Mouse (Mus musculus): ENCODE measurements around the gene Kcnj3. TPM values are rescaled to one million over a fixed set of nuclear protein-coding genes. Genes with fewer than 3 reads are reported as not detected.

The Kcnj3 gene
- polyA plus RNA-seq, 1 experiment from 2014 or later = 0.15 TPM

DNA sequence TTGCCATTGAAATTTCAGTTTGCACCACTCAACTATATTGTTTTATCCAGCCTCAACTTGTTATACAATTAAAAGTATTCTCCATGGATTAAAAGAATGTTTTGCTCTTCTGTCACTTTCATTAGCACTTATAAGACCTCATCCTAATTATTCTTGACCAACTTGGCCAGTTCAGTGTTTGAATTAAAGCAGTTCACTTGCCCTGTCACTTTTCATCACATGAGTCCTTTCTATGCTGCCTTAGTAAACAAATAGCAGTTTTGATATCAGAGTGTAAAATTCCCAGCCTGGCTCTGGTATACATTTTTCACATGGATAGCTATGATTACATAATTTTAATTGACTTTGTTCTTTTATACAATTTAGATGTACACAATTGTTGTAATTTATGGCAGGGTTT is 3.4 kb downstream of the Kcnj3 start:
- Histone ChIP-seq H3K9me3 (ENCODE audit: control insufficient read depth, low read length) (no peaks in the 10 kb centered on the region), H3K27ac (ENCODE audit: low read depth, low read length) (no peak overlapping the region), H3K9ac (ENCODE audit: low read length) (no peak overlapping the region), H3K4me2 (ENCODE audit: low read depth, low read length, severe bottlenecking) (no peak overlapping the region), H3K27me3 (ENCODE audit: control insufficient read depth, insufficient read depth, low read length) (peaks cover 17% of the 10 kb centered on the region), H3K4me1 (replicated peaks; ENCODE audit: control insufficient read depth, insufficient read depth, low read length) (peaks cover 4% of the 10 kb centered on the region; the same call in 1 of the 2 replicates), H3K36me3 (ENCODE audit: control insufficient read depth, insufficient read depth, low read length) (no peaks in the 10 kb centered on the region), H3K4me3 (ENCODE audit: low read depth, low read length) (no peak overlapping the region)
- DNase-seq (ENCODE audit: low spot score) (no peak), ATAC-seq (replicated peaks; ENCODE audit: low FRiP score) (no peak)

DNA sequence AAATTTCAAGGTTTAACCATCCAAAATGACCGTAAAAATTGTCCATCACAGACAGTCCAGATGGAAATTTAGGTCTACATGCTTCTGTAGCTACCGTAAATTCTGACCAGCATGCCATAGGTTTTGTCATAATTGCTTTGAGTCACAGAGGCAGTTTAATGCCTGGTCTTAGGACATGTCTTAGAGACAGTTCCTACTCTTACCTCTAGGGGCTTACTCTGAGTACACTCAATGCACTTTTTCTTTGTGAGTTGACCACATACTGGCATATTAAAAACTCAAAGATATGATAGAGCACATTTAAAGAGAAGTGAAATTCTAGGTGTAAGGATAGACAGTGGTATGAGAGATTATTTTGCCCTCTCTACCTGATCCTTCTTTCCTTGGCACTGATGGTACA is 6.2 kb downstream of the Kcnj3 start:
- 82% methylated on average over 2 of the region's 2 CpGs for WGBS
- Histone ChIP-seq H3K9ac (ENCODE audit: low read length) (no peak overlapping the region), H3K4me3 (ENCODE audit: low read depth, low read length) (no peak overlapping the region)

DNA sequence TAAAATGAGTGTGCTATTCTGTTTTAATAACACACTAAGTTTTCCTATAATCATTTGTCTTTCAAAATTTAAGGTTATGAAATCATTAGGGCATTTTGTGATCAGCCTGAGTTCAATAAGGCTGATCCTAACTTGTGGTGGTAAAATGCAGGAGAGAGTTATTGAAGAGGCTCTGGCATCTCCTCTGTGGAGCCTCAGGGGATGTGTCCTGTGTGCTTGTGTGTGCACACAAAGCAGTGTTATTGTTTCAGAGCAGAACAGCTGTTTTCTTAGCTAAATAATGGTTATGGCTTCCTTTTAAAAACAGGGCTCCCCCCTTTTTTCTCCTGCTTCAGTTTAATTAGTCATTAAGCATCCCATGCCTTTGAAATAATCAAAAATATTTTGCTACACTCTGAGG is 11.5 kb downstream of the Kcnj3 start:
- no peak for DNase-seq (ENCODE audit: low spot score)
- Histone ChIP-seq H3K4me1 (replicated peaks; ENCODE audit: control insufficient read depth, insufficient read depth, low read length) (no peaks in the 10 kb centered on the region), H3K9me3 (ENCODE audit: control insufficient read depth, low read length) (no peaks in the 10 kb centered on the region), H3K36me3 (ENCODE audit: control insufficient read depth, insufficient read depth, low read length) (no peaks in the 10 kb centered on the region), H3K27me3 (ENCODE audit: control insufficient read depth, insufficient read depth, low read length) (no peaks in the 10 kb centered on the region), H3K4me2 (ENCODE audit: low read depth, low read length, severe bottlenecking) (no peak overlapping the region), H3K4me3 (ENCODE audit: low read depth, low read length) (no peak overlapping the region), H3K9ac (ENCODE audit: low read length) (no peak overlapping the region), H3K27ac (ENCODE audit: low read depth, low read length) (no peak overlapping the region)
- no peak for ATAC-seq (replicated peaks; ENCODE audit: low FRiP score)

More for the DNA sequence above, 6.2 kb downstream of the Kcnj3 start:
- no peak overlapping the region for H3K4me2 ChIP-seq (ENCODE audit: low read depth, low read length, severe bottlenecking)
- no peak overlapping the region for H3K27ac ChIP-seq (ENCODE audit: low read depth, low read length)
- H3K9me3 ChIP-seq (ENCODE audit: control insufficient read depth, low read length) = no peaks in the 10 kb centered on the region
- no peaks in the 10 kb centered on the region for H3K4me1 ChIP-seq (replicated peaks; ENCODE audit: control insufficient read depth, insufficient read depth, low read length)
- no peak for DNase-seq (ENCODE audit: low spot score)
- H3K27me3 ChIP-seq (ENCODE audit: control insufficient read depth, insufficient read depth, low read length) = peaks cover 10% of the 10 kb centered on the region; the same call in 1 of the 2 replicates
- H3K36me3 ChIP-seq (ENCODE audit: control insufficient read depth, insufficient read depth, low read length) = no peaks in the 10 kb centered on the region
- ATAC-seq (replicated peaks; ENCODE audit: low FRiP score) = no peak

DNA sequence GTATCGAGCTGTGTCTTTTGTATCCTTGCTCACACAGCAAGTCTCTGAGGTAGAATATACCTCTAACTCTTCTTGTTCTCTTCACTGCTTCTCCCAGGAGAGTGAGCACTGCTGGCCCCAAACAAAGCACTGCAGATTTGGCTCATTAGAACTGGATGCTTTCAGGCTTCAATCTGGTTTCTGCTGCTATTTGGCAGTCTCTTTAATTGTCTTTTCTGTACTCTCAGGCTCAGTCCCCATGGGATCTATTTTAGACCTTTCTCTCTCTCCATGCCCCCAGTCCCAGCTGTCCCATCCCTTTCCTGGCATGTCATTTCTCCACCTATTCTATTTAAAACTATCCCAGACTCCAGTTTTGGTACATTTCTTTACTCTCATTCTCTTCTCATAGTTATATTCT is 15.0 kb downstream of the Kcnj3 start:
- no peak for DNase-seq (ENCODE audit: low spot score)
- 56% methylated on average over 1 of the region's 1 CpGs for WGBS
- Histone ChIP-seq H3K4me1 (replicated peaks; ENCODE audit: control insufficient read depth, insufficient read depth, low read length) (no peaks in the 10 kb centered on the region), H3K36me3 (ENCODE audit: control insufficient read depth, insufficient read depth, low read length) (no peaks in the 10 kb centered on the region), H3K4me2 (ENCODE audit: low read depth, low read length, severe bottlenecking) (no peak overlapping the region), H3K9me3 (ENCODE audit: control insufficient read depth, low read length) (no peaks in the 10 kb centered on the region), H3K27me3 (ENCODE audit: control insufficient read depth, insufficient read depth, low read length) (no peaks in the 10 kb centered on the region), H3K4me3 (ENCODE audit: low read depth, low read length) (no peak overlapping the region), H3K27ac (ENCODE audit: low read depth, low read length) (no peak overlapping the region), H3K9ac (ENCODE audit: low read length) (no peak overlapping the region)
- ATAC-seq (replicated peaks; ENCODE audit: low FRiP score) = no peak

DNA sequence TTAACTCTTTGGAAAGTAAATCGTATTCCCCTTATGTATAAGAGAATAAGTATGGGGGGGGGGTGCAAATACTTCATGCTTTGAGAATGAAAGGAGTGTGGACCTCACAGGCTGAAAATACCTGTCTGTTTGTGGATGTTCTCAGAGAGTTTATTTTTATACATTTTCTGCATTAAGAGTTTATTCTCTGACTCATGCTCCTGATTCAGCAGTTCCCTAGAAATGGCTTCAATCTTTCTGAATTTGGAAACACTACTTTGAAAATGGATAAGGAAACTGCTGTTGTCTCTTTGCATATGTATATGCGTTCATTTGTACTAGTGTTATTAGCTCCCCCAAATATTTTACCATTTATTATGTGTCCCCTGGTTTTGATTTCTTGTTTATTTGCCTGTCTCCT is 23.4 kb downstream of the Kcnj3 start:
- H3K4me1 ChIP-seq (replicated peaks; ENCODE audit: control insufficient read depth, insufficient read depth, low read length) = no peaks in the 10 kb centered on the region
- H3K36me3 ChIP-seq (ENCODE audit: control insufficient read depth, insufficient read depth, low read length) = no peaks in the 10 kb centered on the region
- DNase-seq (ENCODE audit: low spot score) = no peak
- no peaks in the 10 kb centered on the region for H3K27me3 ChIP-seq (ENCODE audit: control insufficient read depth, insufficient read depth, low read length)
- H3K9me3 ChIP-seq (ENCODE audit: control insufficient read depth, low read length) = no peaks in the 10 kb centered on the region
- ATAC-seq (replicated peaks; ENCODE audit: low FRiP score) = no peak
- 88% methylated on average over 2 of the region's 2 CpGs for WGBS
- no peak overlapping the region for H3K4me3 ChIP-seq (ENCODE audit: low read depth, low read length)
- no peak overlapping the region for H3K27ac ChIP-seq (ENCODE audit: low read depth, low read length)
- no peak overlapping the region for H3K9ac ChIP-seq (ENCODE audit: low read length)
- no peak overlapping the region for H3K4me2 ChIP-seq (ENCODE audit: low read depth, low read length, severe bottlenecking)

DNA sequence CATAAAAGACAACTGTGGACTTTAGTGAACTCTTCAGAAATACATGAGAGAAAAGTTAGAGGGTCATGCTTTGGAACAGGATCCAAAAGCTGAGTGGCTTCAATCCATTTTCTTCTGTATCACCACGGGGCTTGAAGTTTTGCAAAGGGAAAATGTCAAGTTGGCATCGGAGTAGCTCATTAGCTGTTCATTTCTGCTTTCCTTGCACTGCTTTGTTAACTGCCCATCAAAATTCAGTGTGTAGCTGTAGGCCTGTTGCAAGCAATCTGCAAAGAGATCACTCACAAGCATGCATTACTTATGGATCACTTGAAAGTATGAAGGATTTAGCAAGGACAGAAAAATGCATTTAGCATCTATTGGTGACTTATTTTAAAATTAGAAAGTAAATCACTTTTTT is 33.4 kb downstream of the Kcnj3 start:
- no peak for DNase-seq (ENCODE audit: low spot score)
- Histone ChIP-seq H3K27me3 (ENCODE audit: control insufficient read depth, insufficient read depth, low read length) (no peaks in the 10 kb centered on the region), H3K4me3 (ENCODE audit: low read depth, low read length) (no peak overlapping the region), H3K27ac (ENCODE audit: low read depth, low read length) (no peak overlapping the region), H3K9me3 (ENCODE audit: control insufficient read depth, low read length) (no peaks in the 10 kb centered on the region), H3K4me2 (ENCODE audit: low read depth, low read length, severe bottlenecking) (no peak overlapping the region), H3K9ac (ENCODE audit: low read length) (no peak overlapping the region), H3K4me1 (replicated peaks; ENCODE audit: control insufficient read depth, insufficient read depth, low read length) (no peaks in the 10 kb centered on the region), H3K36me3 (ENCODE audit: control insufficient read depth, insufficient read depth, low read length) (no peaks in the 10 kb centered on the region)
- 39% methylated on average over 2 of the region's 2 CpGs for WGBS
- no peak for ATAC-seq (replicated peaks; ENCODE audit: low FRiP score)

DNA sequence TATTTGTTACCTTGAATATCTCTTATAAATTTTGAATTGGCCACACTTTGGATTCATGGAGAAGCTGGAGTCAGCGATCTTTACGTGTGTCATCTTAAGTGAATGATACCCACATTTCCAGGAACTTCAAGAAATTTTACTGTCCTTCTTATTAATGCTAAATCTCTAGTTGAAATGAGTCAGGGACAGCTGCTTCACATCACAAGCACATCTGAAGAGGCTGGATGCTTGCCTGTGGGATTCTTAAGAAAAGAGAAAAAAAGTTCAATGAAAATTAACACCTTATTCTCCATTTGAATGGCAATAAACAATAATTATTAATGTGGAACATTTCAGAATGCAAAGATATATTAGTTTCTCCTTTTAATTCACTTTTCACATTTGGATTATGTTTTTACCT is 34.2 kb downstream of the Kcnj3 start:
- Histone ChIP-seq H3K4me2 (ENCODE audit: low read depth, low read length, severe bottlenecking) (no peak overlapping the region), H3K9me3 (ENCODE audit: control insufficient read depth, low read length) (no peaks in the 10 kb centered on the region), H3K4me3 (ENCODE audit: low read depth, low read length) (no peak overlapping the region), H3K27me3 (ENCODE audit: control insufficient read depth, insufficient read depth, low read length) (no peaks in the 10 kb centered on the region), H3K27ac (ENCODE audit: low read depth, low read length) (no peak overlapping the region), H3K36me3 (ENCODE audit: control insufficient read depth, insufficient read depth, low read length) (no peaks in the 10 kb centered on the region), H3K9ac (ENCODE audit: low read length) (no peak overlapping the region), H3K4me1 (replicated peaks; ENCODE audit: control insufficient read depth, insufficient read depth, low read length) (no peaks in the 10 kb centered on the region)
- 95% methylated on average over 2 of the region's 2 CpGs for WGBS
- ATAC-seq (replicated peaks; ENCODE audit: low FRiP score) = no peak
- DNase-seq (ENCODE audit: low spot score) = no peak

DNA sequence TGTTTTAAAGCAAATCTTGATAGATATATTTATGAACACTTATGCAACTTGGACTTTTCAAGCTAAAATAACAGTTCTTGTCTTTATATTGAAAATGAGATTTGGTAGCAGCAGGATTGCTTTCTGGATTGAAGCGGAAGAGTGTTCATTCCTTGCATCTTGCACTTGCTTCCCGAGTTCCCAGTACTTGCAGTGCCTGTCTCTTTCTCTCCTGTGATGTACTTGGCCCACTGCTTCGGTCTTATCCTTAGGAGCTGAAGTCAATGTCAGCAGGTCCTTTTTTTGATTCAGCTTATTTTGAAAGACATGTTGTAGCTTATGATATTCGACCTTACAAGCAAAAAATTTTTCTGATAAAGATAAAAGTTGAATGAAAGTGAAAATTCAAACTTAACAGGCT is 43.7 kb downstream of the Kcnj3 start:
- Histone ChIP-seq H3K36me3 (ENCODE audit: control insufficient read depth, insufficient read depth, low read length) (no peaks in the 10 kb centered on the region), H3K4me1 (replicated peaks; ENCODE audit: control insufficient read depth, insufficient read depth, low read length) (no peaks in the 10 kb centered on the region), H3K27ac (ENCODE audit: low read depth, low read length) (no peak overlapping the region), H3K27me3 (ENCODE audit: control insufficient read depth, insufficient read depth, low read length) (no peaks in the 10 kb centered on the region), H3K4me2 (ENCODE audit: low read depth, low read length, severe bottlenecking) (no peak overlapping the region), H3K4me3 (ENCODE audit: low read depth, low read length) (no peak overlapping the region), H3K9ac (ENCODE audit: low read length) (no peak overlapping the region), H3K9me3 (ENCODE audit: control insufficient read depth, low read length) (no peaks in the 10 kb centered on the region)
- no peak for DNase-seq (ENCODE audit: low spot score)
- no peak for ATAC-seq (replicated peaks; ENCODE audit: low FRiP score)
- WGBS = 85% methylated on average over 4 of the region's 4 CpGs

DNA sequence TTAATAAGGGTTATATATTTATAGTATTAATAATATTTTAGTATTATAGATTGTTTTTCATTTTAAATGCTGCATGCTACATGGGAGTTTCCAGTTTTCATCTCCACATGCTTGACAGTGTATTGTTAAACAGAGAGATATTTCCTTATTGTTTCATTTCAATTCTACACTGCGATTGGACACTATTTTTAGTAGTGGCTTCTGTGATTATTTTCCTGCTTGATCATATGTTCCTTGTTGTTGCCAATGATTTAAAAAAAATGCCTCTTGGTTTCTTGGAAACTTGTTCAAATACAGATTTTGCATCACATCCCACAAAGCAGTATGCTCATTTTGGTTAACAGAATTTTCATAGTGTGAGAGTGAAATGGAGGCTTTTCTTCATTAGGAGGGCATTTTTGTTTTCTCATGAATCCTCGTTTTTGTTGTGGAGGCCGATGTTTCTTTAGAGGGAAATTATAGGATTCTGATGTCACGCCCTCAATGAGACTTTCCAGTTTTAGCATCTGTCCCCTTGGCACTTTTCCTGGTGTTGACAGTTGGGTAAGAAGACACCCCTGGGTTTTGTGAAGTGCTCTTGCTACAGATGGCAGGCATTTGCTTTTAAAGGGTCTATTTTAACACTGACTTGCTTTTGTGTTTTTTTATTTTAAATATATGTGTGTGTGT is 44.3 kb downstream of the Kcnj3 start:
- no peak overlapping the region for H3K4me3 ChIP-seq (ENCODE audit: low read depth, low read length)
- WGBS = 87% methylated on average over 4 of the region's 4 CpGs
- no peaks in the 10 kb centered on the region for H3K4me1 ChIP-seq (replicated peaks; ENCODE audit: control insufficient read depth, insufficient read depth, low read length)
- H3K36me3 ChIP-seq (ENCODE audit: control insufficient read depth, insufficient read depth, low read length) = no peaks in the 10 kb centered on the region
- H3K9me3 ChIP-seq (ENCODE audit: control insufficient read depth, low read length) = no peaks in the 10 kb centered on the region
- ATAC-seq (replicated peaks; ENCODE audit: low FRiP score) (no peak), DNase-seq (ENCODE audit: low spot score) (no peak)
- H3K27me3 ChIP-seq (ENCODE audit: control insufficient read depth, insufficient read depth, low read length) = no peaks in the 10 kb centered on the region
- no peak overlapping the region for H3K4me2 ChIP-seq (ENCODE audit: low read depth, low read length, severe bottlenecking)
- H3K27ac ChIP-seq (ENCODE audit: low read depth, low read length) = no peak overlapping the region
- H3K9ac ChIP-seq (ENCODE audit: low read length) = no peak overlapping the region
